Mouse (Mus musculus) liver, embryonic 16.5 days (tissue): Measurements from ENCODE around the gene Selenok. TPM values are rescaled to one million over a fixed set of nuclear protein-coding genes. Genes with fewer than 3 reads are reported as not detected.
A peak's percentile ranks its signal among the peaks of the same experiment; 100 is the strongest.

Experiments used
- ATAC-seq: fragments of 200-750 bp; cut with Nextera tagmentation; 2 replicates; pipeline ENCODE4 v1.8.0; 2017; ENCODE audit warnings: low read depth, mild to moderate bottlenecking, moderate number of reproducible peaks, moderate library complexity
- H3K27ac ChIP-seq: fragments of 300-500 bp; sonication (generic); 2 replicates; pipeline ENCODE4 v1.5.1; 2014; ENCODE audit warnings: mild to moderate bottlenecking, low read length
- H3K27me3 ChIP-seq: fragments of 300-500 bp; sonication (generic); 2 replicates; pipeline ENCODE4 v1.6.1; 2014; ENCODE audit warnings: low read depth, low read length, mixed read lengths; ENCODE audit not compliant: control insufficient read depth, insufficient read depth
- H3K36me3 ChIP-seq: fragments of 300-500 bp; sonication (generic); 2 replicates; pipeline ENCODE4 v1.6.1; 2014; ENCODE audit warnings: mild to moderate bottlenecking; ENCODE audit not compliant: control insufficient read depth, insufficient read depth
- H3K4me1 ChIP-seq: fragments of 300-500 bp; sonication (generic); 2 replicates; pipeline ENCODE4 v1.6.1; 2014; ENCODE audit warnings: low read depth, low read length, mixed read lengths; ENCODE audit not compliant: control insufficient read depth
- H3K4me2 ChIP-seq: fragments of 300-500 bp; sonication (generic); 2 replicates; pipeline ENCODE4 v1.6.1; 2014; ENCODE audit warnings: low read depth, low read length, mixed read lengths
- H3K4me3 ChIP-seq: fragments of 300-500 bp; sonication (generic); 2 replicates; pipeline ENCODE4 v1.5.1; 2014; ENCODE audit warnings: low read depth, mild to moderate bottlenecking, low read length
- H3K9ac ChIP-seq: fragments of 300-500 bp; sonication (generic); 2 replicates; pipeline ENCODE4 v1.6.1; 2014; ENCODE audit warnings: low read depth, low read length
- H3K9me3 ChIP-seq: fragments of 300-500 bp; sonication (generic); replicated peaks from 2 replicates; pipeline ENCODE4 v1.6.1; 2016; ENCODE audit warnings: low read length; ENCODE audit not compliant: control insufficient read depth
- WGBS: fragments of 180-500 bp; shearing (Covaris S2); extraction: QIAGEN DNeasy Blood & Tissue Kit; methylation state at CpG from one replicate; pipeline ENCODE4 v1.1.7; 2014; ENCODE audit not compliant: insufficient replicate concordance; 5-methylcytosine and 5-hydroxymethylcytosine counted together
- polyA plus RNA-seq: library from polyadenylated mRNA; unstranded; fragments of >200 nt; fragmentation: Nextera tagmentation; extraction: Ambion mirVana; gene quantifications from 2 replicates; pipeline ENCODE4 v1.2.1, GENCODE M21; 2015

The Selenok gene
- polyA plus RNA-seq, 1 experiment from 2014 or later, result 154 TPM

DNA sequence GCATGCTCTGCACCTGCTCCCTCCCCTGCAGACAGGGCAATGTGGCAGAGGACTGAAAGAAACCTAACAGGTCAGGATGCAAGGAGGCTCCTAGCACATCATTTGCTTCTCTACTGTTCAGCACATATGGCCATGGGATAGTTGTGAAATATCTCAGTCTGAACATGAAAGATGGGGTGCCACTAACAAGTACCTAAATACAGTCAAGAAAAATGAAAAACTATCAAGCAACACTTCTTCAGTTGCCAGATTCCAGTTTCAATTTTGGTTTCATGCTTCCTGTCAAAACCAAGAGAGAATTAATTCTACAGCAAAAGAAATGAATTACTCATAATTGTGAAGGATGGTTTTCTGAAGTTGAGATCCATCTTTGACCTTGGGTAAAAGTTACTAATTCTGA lies 10.7 kb upstream of the Selenok start:
- Histone ChIP-seq H3K4me2 (no peak overlapping the region), H3K4me1 (no peaks in the 10 kb centered on the region), H3K36me3 (no peaks in the 10 kb centered on the region), H3K4me3 (no peak overlapping the region), H3K9me3 (no peaks in the 10 kb centered on the region), H3K9ac (no peak overlapping the region), H3K27ac (no peak overlapping the region), H3K27me3 (no peaks in the 10 kb centered on the region)
- ATAC-seq, result no peak

DNA sequence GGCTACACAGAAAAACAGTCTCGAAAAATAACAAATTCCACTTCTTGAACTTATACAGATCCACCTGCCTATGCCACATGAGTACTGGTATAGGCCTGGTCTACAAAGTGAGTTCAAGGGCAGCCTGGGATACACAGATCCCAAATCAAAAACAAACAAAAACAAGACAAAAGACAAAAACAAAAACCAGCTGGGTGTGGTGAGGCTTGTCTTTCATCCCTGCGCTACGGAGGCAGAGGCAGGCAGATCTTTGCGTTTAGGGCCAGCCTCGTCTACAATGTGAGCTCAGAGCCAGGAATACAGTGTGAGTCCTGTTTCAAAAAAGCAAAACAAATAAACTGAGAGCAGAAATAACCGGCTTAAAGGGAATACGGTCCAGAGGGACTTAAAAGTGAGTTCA lies 497 bp upstream of the Selenok start:
- H3K4me1 ChIP-seq, result peaks cover 10% of the 10 kb centered on the region
- peak overlapping the region; percentile 78 for H3K4me2 ChIP-seq
- H3K36me3 ChIP-seq, result peaks cover 12% of the 10 kb centered on the region
- peak overlapping the region; percentile 90 for H3K4me3 ChIP-seq
- ATAC-seq, result no peak
- no peaks in the 10 kb centered on the region for H3K27me3 ChIP-seq
- H3K27ac ChIP-seq, result peak overlapping the region; percentile 80
- 52% methylated on average over 7 of the region's 7 CpGs for WGBS
- no peaks in the 10 kb centered on the region for H3K9me3 ChIP-seq
- peak overlapping the region; percentile 68 for H3K9ac ChIP-seq

DNA sequence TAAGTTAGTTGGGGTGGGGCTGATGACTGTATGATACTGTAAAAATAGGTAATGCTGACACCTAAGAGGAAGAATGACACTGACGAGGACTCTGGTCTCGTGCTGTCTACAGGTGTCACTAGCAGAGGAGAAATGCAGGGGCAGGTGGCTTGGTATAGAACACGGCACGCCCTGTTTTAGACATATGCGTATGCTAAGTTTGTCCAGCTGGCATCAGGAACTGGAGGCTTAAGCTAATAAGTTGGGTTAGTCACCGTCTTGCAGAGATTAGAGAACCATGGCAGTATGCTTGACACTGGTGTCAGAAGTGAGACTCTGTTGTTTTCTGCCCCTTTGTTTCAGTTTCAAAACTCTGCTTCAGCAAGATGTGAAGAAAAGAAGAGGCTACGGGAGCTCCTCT lies 3.3 kb downstream of the Selenok start:
- WGBS, result 83% methylated on average over 7 of the region's 7 CpGs
- H3K36me3 ChIP-seq, result peaks cover 18% of the 10 kb centered on the region
- no peak for ATAC-seq

DNA sequence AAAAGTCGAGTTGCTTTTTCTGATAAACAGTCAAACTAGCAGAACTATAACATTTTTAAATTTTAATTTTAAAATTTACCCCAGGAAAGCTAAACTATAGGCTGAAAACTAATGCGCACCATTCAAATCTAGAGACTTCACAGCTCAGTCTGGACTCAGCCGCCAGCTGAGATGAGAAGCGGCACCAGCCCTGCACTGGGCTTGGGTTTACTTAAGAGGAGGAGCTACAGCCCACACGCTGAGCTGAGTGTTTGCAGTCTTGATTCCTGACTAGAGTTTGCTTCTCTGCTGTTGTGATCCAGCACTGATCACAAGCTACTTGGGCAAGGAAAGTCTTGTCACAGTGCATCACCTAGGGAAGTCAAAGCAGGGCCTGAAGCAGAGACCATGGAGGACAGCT lies 3.9 kb downstream of the Selenok start:
- no peak for ATAC-seq
- peaks cover 18% of the 10 kb centered on the region for H3K36me3 ChIP-seq
- H3K27ac ChIP-seq, result no peak overlapping the region
- no peaks in the 10 kb centered on the region for H3K9me3 ChIP-seq
- H3K27me3 ChIP-seq, result no peaks in the 10 kb centered on the region
- H3K4me3 ChIP-seq, result no peak overlapping the region
- H3K4me1 ChIP-seq, result peaks cover 10% of the 10 kb centered on the region
- H3K4me2 ChIP-seq, result no peak overlapping the region
- H3K9ac ChIP-seq, result no peak overlapping the region
- 78% methylated on average over 5 of the region's 5 CpGs for WGBS

More for the DNA sequence above, 3.3 kb downstream of the Selenok start:
- H3K4me3 ChIP-seq, result no peak overlapping the region
- peaks cover 10% of the 10 kb centered on the region for H3K4me1 ChIP-seq
- H3K27ac ChIP-seq, result no peak overlapping the region
- H3K27me3 ChIP-seq, result no peaks in the 10 kb centered on the region
- H3K9me3 ChIP-seq, result no peaks in the 10 kb centered on the region
- no peak overlapping the region for H3K4me2 ChIP-seq
- H3K9ac ChIP-seq, result no peak overlapping the region

DNA sequence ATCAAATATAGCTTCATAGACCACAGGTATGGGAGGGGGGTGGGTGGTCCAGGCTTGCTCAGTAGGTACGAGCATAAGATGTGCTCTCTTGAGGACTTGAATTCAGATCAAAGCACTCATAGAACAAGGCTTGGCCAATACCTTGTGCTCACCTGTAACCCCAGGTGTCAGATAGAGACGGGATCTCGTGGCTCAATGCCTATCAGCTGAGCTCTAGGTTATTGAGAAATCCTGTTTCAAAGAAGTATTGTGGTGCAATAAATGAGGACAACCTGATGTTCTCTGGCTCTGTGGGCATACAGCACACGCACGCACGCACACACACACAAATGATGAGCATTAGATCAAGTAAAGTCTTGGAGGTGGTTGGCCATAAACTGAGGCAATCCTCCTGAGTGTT lies 8.8 kb downstream of the Selenok start:
- H3K4me3 ChIP-seq, result no peak overlapping the region
- peaks cover 24% of the 10 kb centered on the region for H3K36me3 ChIP-seq
- no peaks in the 10 kb centered on the region for H3K9me3 ChIP-seq
- no peak overlapping the region for H3K9ac ChIP-seq
- 78% methylated on average over 6 of the region's 6 CpGs for WGBS
- H3K27ac ChIP-seq, result no peak overlapping the region
- no peak overlapping the region for H3K4me2 ChIP-seq
- peak; percentile 9; the same call in 1 of the 2 replicates for ATAC-seq
- no peaks in the 10 kb centered on the region for H3K27me3 ChIP-seq
- H3K4me1 ChIP-seq, result peaks cover 3% of the 10 kb centered on the region; the same call in 1 of the 2 replicates

DNA sequence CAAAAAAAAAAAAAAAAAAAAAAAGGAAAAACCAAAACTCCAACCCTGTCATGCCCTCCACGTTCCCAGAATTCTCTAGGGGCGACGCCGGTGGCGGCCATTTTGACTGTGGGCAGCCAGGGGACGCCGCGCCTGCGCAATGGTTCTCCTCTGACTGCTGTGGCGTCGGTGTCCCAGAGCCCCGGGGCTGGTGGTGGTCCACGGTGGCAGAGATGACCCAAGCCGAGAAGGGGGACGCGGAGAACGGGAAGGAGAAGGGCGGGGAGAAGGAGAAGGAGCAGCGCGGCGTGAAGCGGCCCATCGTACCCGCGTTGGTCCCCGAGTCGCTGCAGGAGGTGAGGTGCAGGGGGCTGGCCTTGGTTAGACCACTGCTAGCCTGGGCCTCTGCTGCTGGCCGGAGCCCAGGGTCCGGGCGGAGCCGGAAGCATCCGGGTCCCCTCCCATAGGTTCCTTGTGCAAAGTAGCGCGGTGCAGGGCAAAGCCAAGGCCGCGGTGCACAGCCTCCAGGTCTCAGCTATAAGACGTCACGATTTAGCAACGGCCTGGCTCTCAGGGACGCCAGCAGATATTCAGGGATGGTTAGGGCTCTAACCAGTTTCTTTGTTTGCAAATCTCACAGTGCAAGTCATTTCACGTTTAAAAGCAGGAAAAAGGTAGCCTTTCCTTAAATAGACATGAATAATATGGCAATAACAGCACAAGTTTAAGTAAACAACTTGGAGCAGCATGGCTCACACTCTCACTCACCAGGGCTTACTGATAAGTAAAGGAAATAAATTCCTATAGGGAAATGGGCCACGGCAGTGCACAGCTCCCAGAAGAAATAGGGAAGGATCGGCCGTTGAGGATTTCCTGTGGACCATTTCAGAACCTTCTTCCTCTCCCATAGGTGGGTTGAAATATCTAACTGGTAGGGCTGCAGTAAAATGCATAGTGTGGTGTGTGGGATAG lies 10.4 kb downstream of the Selenok start, which contains the start of gene Actr8:
TSS of gene Actr8 (plus strand) at position 84 of the 951 bp plus-strand sequence.
- peaks cover 27% of the 10 kb centered on the region for H3K36me3 ChIP-seq
- H3K4me1 ChIP-seq, result peaks cover 3% of the 10 kb centered on the region; the same call in 1 of the 2 replicates
- peak within 1 kb of the TSS; percentile 72 for H3K9ac ChIP-seq
- under 1% methylated on average over 44 of the region's 44 CpGs for WGBS
- peak within 1 kb of the TSS; percentile 68 for H3K27ac ChIP-seq
- peak within 1 kb of the TSS; percentile 73 for H3K4me2 ChIP-seq
- H3K9me3 ChIP-seq, result no peaks in the 10 kb centered on the region
- peak; percentile 94 for ATAC-seq
- H3K27me3 ChIP-seq, result no peaks in the 10 kb centered on the region
- peak within 1 kb of the TSS; percentile 70 for H3K4me3 ChIP-seq

DNA sequence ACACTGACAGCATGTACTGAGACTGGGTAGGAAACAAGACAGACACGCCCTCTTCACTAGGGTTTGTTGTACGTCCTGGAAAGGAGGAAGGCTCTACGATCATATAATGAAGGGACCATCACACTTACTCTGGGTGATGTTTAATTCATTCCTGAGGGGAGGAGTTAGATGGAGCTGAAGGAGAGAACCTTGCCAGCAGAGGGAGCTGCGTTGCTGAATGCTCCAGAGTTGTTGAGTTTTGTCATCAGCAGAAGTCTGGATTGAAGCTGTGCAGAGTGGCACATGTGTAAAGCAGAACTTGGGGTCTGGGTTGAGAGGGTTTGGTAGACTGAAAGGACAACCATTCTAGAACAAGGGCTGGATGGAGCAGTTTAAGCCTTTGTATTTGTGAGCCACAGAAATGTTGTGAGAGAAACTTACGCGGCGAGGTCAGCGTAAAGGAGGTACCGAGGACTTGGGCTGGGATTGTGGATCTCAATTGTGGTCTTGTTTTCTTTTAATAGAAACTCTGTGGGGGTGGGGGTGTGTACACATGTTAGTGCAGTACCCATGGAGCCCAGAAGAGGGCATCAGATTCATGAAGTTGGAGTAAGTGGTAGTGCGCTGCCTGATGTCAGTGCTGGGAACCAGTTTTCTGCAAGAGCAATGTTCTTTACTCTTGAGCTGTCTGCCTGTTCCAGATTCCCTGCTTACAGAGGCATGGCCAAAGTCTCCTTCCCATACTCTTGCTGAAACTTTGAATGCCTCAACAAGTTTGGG lies 12.5 kb downstream of the Selenok start:
- H3K27me3 ChIP-seq, result no peaks in the 10 kb centered on the region
- peaks cover 35% of the 10 kb centered on the region for H3K36me3 ChIP-seq
- WGBS, result 88% methylated on average over 10 of the region's 10 CpGs
- H3K9me3 ChIP-seq, result no peaks in the 10 kb centered on the region
- H3K9ac ChIP-seq, result no peak overlapping the region
- H3K4me2 ChIP-seq, result no peak overlapping the region
- no peak overlapping the region for H3K4me3 ChIP-seq
- no peak for ATAC-seq
- no peak overlapping the region for H3K27ac ChIP-seq
- H3K4me1 ChIP-seq, result peaks cover 3% of the 10 kb centered on the region; the same call in 1 of the 2 replicates

DNA sequence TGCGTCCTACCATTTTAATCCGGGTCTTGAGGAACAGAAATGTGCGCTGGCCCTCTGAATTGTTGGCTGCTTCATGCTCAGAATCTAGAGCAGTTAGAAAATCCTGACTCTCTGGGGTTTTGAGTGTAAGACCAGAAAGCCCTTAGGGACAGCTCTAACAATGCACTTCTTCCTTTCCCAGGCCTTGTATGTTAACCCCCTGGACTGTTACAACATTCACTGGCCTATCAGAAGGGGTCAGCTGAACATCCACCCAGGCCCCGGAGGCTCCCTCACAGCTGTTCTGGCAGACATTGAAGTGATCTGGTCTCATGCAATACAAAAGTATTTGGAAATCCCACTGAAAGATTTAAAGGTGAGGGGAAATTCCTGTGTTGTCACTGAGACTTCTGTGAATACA lies 18.0 kb downstream of the Selenok start:
- Histone ChIP-seq H3K9me3 (no peaks in the 10 kb centered on the region), H3K4me2 (no peak overlapping the region), H3K4me1 (no peaks in the 10 kb centered on the region), H3K36me3 (peaks cover 71% of the 10 kb centered on the region), H3K4me3 (no peak overlapping the region), H3K27me3 (no peaks in the 10 kb centered on the region), H3K9ac (no peak overlapping the region), H3K27ac (no peak overlapping the region)
- WGBS, result 92% methylated on average over 4 of the region's 4 CpGs
- ATAC-seq, result no peak

DNA sequence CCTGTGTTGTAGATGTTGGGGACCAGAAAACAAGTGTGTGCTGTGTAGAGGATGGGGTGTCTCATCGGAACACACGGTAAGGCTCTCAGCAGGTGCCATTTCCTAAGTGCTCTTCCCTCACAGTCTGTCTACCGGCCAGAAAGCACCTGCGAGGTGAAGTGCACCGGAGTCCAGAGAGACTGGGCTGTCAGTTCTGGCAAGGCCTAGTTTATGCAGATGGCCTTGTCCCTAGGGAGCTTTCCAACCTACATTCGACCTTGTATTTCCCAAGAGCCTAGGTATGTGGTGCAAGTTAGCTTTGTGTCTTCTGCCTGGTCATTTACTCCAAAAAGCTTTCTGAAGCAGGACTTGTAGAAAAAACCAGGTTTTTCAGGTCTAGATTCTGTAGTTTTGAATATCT lies 19.2 kb downstream of the Selenok start:
- Histone ChIP-seq H3K4me3 (no peak overlapping the region), H3K4me1 (no peaks in the 10 kb centered on the region), H3K27ac (no peak overlapping the region), H3K36me3 (peaks cover 63% of the 10 kb centered on the region), H3K27me3 (no peaks in the 10 kb centered on the region), H3K9ac (no peak overlapping the region), H3K4me2 (no peak overlapping the region), H3K9me3 (no peaks in the 10 kb centered on the region)
- ATAC-seq, result no peak
- 89% methylated on average over 6 of the region's 6 CpGs for WGBS
